Mouse (Mus musculus) spleen, postnatal 10 days (tissue): ENCODE data around the gene Vps53.

Experiments used
- DNase-seq, 2 experiments: peaks; one replicate each; pipeline ENCODE4 v3.0.0; 2021 to 2022; ENCODE audit warnings: low spot score in 2 of 2

Gene Vps53

DNA sequence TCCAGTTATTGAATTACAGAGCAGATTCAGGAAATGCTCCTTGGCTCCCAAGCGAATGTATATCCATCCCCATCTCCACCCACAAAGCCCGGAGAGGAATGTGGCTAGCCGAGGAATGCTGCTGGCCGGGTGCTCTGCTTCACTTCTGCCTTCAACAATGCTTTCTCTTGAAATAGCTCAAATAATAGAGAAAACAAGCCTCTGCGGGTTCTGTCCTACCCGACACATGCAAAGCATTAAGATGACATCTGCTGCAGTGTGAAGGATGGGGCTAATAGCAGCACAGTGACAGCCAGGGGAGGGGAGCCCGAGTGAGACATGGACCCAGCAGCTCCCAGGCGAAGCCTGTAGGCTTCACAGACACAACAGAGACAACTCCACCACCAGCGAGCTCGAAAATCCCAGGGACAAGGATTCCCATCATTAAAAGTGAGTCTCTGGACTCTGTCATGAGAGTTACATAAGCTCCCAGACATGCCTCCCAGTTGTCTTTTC, 59.0 kb downstream of the Vps53 start:
- DNase-seq, result no peak

DNA sequence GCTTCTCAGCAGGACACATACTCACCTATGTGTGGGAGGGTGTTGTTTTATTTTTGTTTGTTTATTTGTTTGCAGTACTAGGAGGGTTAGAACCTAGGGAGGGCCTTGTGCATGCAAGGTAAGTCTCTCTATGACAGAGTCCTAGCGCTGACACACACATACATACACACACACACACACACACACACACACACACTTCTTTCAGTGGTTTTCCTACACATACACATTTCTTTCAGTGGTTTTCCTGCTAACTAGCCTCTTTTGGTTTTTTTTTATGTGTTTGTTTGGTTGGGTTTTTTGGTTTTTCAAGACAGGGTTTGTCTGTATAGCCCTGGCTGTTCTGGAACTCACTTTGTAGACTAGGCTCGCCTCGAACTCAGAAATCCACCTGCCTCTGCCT, 69.0 kb downstream of the Vps53 start:
- no peak for DNase-seq

DNA sequence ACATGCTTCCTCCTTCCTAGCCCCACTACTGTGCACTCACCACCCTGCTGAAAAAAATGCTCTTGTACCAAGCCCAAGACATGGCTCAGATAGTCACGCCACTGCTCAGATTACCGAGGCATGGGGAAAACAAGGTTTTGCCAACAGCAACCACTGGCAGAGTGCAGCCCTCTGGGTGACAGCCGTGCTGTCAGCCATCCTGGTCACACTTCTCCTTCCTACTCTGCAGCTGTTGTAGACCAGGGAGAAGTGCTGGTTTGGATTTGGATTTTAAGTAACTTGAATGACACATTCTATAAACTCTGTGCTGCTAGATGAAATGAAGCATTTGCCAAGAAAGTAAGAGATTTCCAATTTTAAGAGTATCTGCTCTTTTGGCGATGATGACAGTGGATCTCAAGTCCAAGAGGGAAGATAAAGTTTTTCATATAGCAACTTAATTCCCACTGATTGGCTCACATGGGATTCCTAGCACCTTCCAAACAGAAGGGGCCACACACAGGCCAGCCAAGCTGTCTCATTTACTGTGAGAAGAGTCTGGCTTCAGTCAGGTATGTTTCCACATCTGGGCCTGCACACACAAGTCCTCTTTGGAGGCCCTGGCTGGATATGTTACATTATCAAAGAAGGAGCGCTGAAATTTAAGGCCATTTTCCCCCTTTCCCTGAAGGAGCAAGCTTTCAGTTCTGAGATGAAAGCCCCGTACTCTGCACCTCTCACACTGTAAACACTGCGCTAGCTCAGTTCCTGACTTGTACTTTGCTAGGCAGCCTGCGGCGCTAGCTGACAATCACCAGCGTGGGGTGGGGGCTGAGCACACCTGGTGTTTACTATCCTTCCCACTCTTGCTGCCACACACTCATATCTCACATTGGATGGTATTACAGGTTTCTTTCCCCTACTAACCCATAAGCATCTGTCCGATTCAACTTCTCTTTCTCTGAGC, 72.6 kb downstream of the Vps53 start:
- DNase-seq, result no peak

DNA sequence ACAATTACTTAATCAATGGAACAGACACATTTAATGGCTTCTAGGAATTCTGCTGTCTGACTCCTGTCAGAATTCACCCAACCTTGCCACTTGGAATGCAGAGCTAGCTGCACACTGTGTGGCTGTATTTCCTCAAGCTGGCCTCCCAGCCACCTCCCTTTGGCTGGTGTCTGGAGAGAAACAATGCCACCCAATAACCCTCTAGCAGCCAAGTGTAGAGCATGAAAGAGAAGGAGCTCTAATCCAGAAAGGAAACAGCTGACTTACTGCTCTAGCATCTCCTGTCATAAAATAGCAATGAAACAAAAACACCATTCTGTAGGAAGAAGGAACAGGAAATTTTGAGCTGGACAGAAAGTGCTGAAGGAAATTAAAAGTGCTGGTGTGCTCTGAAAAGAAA, 78.3 kb downstream of the Vps53 start:
- no peak for DNase-seq

DNA sequence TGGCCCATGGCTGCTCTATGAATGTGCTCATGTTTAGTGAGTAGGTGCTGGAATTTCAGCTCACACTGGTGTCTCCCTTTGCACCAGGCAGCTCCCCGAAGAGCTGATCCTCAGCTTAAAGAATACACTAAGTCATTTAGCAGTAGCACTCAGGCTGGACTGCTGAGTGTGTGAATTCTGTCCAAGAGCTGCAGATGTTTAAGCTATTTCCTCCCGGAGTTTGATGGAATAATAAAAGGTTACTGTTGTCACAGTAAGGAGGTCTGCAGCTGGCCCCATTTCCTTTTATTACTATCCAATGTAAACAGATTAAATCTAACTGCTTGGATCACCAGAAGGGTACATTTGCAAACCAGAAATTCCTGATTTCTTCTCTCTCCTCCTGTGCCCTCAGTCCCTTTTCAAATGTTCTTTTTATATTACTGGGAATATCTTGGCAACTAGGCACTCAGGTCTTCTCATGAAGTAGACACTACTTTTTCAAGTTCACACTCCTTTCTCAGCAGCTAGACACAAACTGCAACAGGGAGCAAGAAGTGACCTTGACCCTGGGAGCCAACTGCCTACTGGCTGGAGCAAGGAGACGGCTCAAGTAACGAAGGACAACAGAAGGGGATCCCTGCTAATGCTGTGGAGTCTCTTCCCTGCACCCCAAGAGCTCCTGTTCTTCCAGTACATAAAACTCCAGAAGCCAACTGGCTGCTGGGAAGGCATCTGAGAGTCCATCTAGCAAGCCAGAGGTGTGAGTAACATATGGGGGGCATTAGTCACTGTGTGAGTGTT, 80.1 kb downstream of the Vps53 start:
- DNase-seq, result no peak

DNA sequence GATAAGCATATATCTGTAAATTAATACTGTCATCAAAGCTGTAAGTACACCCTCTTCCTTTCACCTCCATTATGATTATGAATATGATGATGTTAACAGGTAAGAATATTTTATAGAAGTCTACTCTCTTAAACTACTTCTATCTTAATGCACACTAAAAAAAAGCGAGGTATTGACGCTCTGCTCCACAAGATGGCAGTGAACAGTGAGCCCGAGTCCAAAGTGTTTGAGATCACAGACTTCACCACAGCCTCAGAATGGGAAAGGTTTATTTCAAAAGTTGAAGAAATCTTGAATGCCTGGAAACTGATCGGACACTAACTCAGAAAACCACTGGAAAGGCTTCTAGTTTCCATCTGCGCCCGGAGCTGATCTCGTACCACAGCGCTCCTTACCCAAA, 85.8 kb downstream of the Vps53 start:
- DNase-seq, result no peak

DNA sequence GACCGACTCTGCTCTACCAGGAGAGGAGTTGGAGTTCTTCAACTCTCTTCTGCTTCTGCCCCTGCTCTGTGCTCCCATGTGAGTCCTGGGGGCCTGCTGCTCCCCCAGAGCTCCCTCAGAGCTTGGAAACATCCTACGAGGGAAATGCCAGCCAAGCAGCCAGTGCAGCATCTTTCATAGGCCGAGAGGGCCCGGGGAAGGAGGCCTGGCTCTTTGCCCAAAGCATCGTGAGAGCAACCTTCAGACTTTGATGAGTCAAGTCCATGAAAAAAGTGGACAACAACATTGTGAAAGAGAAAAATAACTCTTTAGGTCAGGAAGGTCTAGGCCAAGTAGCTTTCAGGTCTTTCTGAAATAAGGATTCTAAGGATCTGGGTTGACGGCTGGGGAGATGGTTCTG, 89.7 kb downstream of the Vps53 start:
- DNase-seq, result no peak

DNA sequence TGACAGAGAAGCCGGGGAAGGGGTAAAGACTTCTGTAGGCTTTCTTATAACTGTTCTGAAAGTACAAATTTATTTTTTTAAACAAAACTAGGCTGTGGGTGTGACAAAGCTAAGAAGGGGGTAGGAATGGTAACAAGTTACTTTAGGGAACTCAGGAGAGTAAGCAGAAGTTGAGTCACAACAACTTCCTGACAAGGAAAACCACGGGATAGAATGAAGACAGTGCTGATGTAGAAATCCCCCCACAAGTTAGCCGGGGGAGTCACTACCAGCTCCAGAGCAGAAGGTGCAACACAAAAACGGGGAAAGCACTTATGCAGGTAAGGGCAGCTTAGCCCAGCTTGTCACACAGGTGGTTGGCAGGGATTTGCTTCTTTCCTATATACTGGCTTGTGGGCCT, 90.9 kb downstream of the Vps53 start:
- no peak for DNase-seq

DNA sequence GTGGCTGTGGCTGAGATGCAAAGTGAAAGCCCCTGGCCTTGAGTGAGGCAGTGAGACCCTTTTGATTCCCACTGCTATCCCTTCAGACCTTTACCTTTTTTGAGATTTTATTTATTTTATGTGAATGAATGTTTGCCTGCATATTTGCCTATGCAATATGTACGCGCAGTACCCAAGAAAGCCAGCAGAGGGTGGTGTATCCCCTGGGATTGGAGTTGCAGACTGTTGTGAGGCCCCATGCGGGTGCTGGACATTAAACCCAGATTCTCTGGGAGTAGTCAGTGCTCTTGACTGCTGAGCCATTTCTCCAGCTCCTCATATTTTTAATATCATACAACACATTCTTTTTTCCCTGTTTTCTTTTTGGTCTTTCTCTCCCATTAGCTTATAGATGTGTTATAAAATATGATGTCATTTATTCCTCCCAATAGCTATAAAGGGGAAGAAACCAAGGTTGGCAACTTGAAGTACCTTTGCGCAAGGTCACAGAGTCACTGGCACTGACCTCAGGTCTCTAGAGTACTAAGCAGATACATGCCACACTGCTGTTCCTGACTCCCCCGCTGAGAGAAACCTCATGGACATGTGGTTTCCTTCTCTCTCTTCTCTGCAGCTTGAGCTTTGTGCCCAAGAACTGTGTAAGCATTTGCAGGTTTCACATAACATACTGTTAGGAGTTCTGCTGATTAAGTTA, 93.4 kb downstream of the Vps53 start:
- peak; percentile 67 to 81 for DNase-seq

DNA sequence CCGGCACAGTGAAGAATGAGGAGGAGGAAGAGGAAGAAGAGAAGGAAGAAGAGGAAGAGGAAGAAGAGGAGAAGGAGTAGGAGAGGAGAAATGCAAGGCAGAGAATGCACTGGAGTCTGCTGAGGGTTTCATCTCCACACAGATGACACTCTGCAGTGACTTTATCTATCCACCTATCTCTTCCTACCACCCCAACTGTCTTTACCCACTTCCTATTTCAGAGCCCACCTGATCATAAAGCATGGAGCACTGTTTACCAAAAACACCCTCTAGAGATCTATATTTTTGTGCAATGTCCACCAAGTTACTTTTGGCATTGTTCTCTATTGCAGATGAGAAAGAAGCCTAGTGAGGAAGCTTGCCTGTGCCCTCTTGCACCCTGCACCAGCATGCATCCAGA, 94.5 kb downstream of the Vps53 start:
- DNase-seq, result no peak

DNA sequence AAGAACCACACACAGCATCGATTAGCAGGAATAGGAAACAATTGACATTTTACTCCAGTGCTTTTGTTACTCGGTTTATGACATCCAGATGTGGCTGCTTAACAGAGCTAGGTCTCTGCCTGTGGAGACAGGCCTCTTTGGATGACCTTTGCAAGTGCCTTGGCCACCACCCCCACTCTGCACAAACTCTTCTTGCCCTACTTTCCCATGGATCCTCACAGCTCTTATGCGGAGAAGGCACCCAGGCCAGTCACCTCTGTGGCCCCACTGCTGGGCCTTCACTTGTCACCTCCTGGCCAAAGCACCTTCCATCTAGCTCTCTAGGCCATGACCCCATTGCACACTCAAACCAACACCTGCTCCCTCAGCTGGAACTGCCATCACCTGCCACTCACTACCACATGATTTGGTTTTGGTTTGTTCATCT, 95.5 kb downstream of the Vps53 start:
- DNase-seq, result no peak

DNA sequence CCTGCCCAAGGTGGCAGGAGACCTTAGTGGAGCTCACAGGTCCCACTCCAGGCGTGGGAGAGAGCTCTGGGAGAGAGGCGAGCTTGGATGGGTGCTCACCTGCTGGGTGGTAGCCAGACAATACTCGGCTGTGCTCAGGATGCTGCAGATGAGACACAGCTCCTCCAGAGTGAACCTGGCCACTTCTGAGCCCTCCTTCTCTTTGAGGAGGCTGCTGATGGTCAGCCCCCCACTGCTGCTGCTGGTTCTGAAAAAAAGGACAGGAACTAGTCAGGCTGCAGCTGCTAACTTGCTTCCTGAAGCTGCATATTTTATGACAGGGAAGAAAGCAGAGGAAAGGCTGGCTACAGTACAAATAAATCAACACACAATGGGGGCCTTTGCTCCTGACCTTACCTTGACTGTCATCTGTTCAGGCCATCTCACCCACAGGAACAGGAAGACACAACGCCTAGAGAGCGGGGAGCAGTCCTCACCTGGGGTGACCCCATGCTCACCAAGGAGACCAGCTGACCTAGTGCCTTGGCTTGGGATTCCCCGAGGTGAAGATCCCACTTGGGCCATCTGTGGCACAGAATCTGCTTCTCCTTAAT, 98.3 kb downstream of the Vps53 start:
- no peak for DNase-seq

DNA sequence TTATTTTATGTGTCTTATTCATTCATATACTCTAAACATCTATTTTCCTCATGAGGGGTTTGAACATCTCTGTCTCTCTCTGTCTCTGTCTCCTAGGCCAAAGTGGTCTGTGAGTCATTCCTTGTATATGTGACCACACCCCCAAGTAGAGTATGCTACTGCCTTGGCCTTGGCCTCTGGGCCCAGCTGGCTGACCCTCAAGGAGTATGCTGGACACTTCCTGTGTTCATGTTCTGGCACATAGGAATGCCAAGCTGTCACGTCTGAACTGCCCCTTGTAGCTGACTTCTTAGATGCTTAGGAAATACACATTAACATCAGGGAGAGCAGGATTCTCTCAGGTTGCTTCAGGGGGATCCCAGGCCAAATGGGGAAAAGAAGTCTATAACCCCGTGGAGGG, 99.2 kb downstream of the Vps53 start:
- no peak for DNase-seq

DNA sequence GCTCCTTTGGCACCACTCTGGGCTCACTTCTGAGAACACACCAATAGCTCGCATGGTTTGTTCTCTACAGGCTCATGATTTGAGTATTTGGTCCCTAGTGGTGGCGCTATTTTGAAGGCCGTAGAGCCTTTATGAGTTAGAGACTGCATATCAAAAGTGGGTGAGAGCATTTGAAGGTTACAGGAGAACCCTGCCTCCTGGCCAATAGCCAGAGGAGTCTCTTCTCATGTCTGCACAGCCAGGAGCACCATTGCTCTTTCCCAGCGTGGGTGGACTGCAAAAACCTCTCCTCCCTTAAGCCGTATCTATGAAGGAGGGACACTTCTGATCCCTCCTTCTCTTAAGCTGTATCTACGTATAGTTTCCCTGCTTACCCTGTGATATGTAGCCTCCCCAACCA, 102.1 kb downstream of the Vps53 start:
- no peak for DNase-seq

DNA sequence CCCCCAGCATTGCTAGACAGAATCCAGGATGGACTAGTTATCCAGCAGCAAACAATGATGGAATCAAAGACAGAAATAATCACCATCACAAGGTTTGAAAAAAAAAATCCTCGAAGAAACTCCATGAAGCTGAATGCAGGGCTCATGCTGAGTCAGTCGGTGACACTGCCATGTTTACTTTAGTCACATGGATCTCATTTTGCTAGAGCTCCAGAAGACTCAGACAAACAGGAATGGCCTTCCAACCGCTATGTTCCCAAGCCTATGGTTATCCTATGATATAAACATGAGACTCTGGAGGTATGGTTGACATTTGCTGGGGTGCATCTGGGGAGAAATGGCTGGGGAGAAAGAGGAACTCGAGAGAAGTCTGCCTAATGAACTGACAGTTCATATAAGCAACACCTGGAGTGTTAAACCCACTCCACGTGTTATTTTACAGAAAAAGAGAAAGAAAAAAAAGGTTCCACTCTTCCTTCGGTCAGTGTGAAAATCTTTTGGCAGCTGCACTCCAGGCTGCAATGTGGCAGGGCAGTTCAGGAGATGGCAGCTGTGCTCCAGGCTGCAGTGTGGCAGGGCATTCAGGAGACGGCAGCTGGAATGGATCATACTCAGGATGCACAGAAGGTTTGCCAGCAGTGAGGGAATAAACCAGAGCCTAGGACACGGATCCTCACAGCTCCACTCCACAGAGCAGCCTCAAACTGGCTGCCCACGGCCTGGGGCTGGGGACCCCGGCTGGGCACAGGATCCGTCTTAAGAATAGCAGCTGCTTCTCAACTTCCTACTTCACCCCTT, 105.0 kb downstream of the Vps53 start:
- no peak for DNase-seq

DNA sequence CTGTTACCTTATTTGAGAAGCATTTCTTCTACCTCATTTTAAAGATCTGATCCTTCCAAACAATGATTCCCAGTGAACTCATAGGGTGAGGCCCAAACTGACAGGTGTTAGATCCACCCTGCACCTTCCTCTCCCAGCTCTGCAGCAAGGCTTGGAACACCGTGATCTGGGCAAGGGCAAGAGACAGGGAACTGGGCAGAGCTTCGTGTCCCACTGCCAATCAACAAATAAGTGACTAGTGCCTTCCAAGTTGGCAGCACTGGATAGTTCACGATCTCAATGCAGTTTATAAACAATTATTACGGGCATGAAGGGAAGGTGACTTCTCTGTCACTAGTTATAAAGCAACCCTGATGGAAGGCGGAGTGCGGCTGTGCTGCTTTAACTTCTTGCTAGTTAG, 109.6 kb downstream of the Vps53 start:
- DNase-seq, result no peak

DNA sequence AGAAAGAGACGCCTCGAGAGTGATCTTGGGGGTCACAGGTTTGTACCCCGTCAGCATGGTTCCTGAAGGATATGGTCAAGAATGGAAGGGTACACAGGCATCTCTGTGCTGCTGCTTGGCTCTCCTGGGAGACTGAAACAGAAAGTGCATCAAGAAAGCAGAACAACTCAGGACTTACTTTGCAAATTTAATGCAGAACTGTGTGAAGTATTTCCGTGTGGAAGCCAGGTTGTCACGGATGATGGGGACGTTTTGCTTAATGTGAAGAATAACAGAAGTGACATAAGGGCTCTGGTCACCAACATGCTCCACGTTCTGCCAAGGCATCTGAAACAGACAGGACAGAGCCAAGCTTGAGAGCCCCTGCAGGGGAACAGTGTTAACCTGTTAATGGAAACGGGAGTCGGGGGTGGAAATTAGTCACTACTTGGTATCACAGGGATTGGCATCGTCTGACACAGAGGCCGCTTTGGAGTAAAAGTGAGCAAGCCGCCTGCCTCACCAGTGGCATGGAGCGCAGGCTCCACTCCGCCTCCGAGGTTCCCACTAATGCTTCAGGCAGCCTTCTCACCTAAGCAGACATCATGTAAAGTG, 112.8 kb downstream of the Vps53 start:
- no peak for DNase-seq

DNA sequence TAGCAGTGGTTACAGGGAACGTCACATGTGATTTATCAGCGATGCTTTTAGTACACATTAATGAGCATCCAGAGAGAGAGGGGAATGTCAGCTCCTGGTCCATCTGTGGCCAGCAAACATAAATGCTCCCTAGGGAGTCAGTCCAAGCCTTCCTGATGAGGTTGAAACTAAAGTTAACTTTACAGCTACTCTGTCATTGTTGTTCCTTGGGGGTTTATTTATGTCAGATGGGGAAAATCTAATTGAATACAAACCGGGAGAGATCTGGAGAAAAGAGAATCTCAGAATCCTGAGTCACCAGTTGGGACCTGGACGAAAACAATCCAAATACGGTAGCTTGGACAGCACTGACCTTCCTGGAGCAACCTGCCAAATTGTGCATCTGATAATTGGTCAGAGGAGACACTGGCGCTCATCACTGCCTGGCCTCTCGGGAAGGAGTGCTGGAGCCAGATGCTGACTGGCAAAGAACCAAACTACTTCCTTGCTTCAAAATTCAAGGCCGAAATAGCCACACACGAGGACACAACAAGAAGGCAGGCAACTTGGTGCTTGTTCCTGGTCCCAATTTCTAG, 113.8 kb downstream of the Vps53 start:
- no peak for DNase-seq

DNA sequence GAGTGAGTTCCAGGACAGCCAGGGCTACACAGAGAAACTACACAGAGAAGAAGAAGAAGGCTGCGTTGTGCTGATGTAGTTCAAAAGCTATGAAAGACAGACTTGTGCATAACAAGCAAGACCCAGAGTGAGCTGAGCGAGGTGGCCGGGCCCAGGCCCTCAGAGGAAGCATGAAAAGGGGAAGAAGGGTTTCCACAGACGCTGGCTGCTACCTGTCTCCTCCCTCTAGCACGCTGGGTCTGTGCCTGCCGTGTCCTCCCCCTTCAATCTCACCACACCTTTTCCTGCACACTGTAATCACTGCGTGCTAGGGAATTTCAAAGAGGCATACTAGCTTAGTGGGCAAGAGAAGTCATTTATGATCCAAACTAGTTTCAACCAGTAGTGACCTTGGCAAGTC, 115.0 kb downstream of the Vps53 start:
- peak in 1 of 2 experiments; percentile 30 for DNase-seq

DNA sequence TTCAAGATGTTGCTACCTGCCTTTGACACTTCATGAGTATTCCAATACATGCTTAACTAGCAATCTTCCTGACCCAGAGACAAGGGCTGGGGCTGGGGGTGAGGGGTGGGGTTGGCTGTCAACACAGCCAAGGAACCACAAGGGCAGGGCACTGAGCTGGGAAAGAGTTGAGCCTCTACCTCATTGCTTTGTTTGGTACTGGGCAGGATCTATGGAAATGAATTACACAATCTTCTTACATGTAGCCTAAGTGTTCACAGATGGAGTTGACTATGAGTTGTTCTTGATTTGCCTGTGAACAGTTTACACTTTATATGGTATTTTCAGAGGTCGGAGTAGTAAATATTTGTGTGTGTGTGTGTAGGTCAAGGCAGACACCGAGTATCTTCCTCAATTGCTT, 118.5 kb downstream of the Vps53 start:
- no peak for DNase-seq
